Mouse (Mus musculus): ENCODE results near the gene Exog.
A peak's percentile ranks its signal among the peaks of the same experiment; 100 is the strongest.

Gene Exog

DNA sequence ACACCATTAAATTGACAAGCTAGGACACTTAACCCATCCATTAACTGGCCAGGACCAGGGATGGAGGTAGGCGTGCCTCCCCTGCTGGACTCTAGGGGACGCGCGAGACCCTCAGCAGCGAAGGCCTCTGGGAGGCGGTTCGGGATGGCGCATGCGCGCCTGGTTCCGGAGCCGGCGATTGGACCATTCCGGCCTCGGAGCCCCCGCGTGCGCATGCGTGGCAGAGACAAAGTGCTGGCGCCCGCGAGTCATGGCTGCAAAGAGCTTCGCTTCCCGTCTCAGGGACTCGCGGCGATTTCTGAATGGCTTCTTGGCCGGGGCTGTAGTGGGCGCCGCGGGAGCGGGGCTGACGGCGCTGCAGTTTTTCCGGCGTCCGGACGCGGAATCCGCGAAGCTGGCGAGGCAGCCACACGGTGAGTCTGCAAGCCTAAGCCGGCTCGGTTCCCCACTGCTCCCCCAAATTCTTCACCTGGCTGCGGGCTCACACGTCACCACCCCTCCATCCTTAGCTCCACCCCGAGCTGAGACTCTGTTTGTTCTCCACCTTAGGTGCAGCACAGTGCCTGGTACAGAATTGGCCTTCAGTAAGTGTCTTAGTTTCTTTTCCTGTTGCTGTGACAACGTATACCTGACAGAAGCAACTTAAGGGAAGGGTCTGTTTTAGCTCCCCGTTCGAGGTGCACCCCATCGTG, at the start of gene Exog:
Gene Exog, plus strand, starts transcription at position 206 of the 692 bp plus-strand sequence.
- DNase-seq, result peak; percentile 100

DNA sequence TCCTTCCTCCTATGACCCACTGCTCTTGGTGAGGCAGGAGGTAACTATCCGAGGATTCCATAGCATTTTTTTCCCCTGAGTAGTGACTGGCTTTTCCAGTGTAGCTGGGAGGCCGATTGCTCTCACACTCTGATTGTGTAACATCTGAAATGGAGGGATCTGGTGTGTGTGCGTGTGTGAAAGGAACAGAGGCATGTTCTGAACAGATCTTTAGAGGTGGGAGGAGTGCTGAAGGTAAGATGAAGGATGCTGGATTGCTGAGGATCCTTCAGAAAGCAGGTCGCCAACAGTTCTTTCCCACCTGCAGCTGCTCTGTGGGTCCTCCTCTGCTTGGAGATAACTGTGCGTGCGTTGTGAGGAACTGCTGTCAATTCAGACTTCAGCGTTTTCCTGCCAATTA, 43.4 kb upstream of the Exog start:
- DNase-seq, result no peak

DNA sequence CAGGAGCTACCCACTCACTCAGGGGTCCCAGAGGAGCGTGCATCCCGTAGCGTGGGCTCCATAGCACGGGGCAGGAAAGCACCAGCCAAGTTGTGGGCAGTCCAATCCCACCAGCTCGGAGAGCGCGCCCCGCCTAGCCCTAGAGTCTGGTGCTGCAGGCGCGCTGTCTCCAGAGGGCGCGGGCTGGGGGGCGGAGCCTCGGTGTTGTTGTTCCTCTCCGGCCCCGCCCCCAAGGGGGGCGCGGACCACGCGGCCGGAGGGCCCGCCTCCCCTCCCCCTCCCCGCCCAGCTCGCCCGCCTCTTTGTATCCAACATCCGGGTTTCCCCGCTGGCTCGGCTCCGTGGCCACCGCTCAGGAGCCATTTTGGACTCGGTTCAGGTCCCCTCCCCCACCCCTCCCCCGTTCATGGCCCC, 42.9 kb upstream of the Exog start, which contains the start of gene Acvr2b:
Gene Acvr2b, plus strand, starts transcription at position 318 of the 414 bp plus-strand sequence.
- DNase-seq, result peak; percentile 96

DNA sequence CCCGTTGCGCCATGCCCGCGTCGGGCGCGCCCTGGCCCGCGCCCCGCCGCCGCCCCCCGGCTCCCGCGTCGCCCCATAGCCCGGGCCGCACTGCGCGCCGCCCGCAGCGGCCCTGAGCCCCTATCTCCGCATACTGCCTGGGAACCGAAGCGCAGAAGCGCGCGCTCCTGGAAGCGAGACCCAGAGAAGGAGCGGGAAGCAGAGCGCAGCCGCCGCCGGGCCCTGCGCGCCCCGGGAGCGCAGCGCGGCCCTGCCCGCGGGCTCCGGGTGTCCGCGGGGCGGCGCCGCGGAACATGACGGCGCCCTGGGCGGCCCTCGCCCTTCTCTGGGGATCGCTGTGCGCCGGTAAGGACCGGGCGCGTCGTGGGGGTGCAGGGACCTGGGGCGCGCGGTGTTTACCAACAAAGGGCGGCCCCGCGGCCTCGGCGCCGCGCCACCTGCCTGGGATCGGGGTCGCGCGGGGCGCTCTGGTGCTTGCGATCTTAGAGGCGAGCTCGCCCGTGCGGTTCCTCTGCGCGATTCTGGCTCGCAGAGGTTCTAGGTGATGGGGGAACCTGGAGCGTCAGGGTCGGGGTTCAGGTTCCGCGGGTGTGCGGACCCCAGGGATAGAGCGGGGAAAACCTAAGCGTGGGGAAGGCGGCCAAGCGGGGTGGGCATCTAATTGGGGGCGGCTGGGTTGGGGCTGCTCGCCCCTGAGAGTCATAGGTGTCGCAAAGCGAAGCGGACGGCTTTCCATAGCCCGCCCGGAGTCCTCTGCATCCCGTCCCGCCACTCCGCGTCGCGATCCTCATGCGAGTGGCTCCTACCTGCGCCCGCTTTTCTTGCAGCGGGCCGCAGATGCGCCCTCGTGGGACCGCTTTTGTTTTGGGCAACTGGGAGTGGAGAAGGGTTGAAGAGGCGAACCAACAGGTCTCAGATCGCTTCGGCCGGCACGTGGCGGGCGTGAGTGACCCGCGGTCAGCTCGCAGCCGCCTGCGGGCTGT, 42.2 kb upstream of the Exog start:
- DNase-seq, result peak; percentile 69 to 71

DNA sequence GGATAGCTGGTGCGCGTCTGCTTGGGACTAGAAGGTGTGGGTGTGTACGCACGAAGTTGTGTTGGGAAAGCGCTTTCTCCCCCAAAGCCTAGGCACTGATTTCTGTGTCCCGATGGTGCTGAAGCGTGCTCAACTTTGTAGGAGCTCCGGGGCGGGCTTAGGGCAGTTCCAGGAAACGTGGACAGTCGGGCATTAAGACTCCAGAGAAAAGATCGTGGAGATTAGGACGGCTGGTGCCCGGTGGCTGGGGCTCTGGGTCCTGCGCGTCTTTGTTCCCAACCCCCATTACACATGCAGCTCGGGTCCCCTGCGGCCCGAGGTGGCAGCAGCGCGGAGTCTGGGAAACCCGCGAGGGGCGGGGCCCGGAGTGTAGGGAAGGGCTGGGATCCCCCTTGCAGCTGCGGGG, 41.5 kb upstream of the Exog start:
- DNase-seq, result peak; percentile 38 to 58

DNA sequence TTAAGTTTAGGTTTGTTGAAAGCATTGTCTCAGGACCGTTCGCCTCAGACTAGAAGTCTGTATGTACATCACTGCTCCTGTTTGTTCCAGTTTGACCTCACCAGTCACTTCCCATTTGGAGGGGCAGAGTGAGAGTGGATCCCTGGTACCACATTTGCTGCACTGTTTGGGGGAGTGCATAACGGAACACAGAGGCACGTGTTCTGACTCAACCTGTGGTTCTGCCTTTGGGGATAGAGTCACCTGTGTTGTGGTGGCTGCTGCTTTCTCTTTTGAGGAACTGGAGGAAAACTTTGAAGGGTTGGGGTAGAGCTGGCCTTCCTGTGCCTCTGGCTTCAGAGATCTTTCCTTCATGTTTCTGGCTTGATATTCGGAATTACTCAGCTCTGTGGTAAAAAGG, 40.7 kb upstream of the Exog start:
- DNase-seq, result no peak

DNA sequence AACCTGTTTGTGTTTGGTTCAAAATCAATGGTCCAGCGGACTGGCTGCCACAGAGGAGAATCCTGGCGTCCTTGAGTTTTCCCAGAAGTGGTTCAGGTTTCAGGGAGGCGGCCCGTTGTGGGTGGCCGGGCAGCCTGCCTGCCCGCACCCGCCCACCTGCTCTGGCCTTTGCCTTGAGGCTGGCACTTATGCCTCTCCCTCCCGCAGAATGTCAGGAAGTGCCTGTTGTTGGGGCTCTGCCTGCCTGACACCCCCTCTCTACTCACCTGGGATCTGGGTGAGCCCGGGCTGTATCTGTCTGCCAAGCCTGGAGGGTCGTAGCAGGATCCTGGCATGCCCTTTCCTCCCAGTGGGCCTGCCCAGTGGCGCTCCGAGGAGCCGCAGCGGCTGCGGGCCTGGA, 36.9 kb upstream of the Exog start:
- no peak for DNase-seq

DNA sequence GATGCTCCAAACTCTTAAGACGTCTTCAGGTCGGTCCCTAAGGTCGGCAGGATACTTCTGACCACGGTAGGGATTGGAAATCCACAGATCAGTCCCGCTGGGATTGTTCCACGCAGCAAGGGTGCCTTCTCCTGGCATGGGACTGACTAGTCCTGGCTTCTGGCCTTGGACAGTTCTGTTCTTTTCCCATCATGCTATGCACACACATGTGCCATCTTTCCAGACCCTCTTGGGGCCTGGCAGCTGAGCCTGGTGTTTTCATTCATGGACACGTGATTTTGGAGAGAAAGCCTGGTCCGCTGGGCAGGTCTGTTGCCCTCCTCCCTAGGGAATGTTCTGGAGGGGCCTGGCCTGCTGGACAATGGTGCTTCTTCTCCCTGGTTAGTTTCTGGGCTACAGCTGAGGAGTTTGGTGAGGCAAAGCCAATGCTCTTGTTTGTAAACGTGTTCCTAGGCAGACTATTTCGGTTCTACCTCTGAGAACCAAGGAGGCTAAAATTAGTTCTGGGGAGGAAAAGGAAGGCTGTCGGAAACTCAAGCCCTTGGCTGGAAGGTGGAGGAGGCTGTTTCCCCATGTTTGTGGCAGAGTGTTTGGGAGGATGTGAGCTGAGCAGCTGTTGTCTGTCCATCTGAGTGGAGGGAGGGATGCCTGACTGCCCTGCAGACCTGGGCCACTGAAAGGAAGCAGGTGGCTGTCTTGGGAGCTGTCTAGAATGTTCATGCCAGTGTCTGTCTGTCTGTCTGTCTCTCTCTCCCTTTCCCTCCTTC, 35.7 kb upstream of the Exog start:
- DNase-seq, result peak in 1 of 2 experiments; percentile 20

DNA sequence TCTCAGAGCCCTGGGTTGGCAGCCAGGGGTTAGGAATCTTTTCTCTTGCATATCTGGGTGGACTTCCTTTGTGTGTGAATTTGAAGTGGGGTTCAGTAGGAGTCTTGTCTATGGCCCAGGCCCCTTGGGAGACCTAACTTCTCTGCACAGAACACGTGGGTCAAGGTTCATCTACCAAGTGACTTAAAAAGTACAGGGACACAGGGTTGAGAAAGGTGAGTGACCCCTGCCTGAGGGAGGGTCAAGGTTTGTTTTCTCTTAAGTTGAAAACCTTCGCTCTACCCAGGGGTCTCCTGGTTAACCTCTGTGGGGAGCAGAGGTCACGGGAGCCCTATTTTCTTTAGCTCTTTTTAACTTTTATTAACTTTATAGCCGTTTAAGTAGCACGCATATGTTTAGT, 34.9 kb upstream of the Exog start:
- DNase-seq, result no peak

DNA sequence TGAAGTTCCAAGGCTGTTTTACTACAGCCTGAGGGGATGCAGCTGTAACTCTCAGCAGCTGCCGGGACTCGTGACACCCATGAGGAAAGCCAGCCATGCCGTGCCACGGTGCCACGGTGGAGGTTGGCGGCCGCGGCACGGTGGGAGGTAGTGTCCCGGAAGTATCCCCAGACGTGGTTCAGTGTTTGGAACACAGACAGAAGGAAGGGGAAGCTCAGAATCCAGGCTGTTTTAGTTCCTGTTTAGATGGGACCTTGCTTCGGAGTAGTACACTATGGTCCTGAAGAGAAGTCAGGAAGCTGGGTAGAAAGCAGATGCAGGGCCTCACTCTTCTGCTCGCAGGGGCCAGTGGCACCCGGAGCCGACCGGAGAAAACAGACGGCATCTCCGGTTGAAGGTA, 26.7 kb upstream of the Exog start:
- no peak for DNase-seq

DNA sequence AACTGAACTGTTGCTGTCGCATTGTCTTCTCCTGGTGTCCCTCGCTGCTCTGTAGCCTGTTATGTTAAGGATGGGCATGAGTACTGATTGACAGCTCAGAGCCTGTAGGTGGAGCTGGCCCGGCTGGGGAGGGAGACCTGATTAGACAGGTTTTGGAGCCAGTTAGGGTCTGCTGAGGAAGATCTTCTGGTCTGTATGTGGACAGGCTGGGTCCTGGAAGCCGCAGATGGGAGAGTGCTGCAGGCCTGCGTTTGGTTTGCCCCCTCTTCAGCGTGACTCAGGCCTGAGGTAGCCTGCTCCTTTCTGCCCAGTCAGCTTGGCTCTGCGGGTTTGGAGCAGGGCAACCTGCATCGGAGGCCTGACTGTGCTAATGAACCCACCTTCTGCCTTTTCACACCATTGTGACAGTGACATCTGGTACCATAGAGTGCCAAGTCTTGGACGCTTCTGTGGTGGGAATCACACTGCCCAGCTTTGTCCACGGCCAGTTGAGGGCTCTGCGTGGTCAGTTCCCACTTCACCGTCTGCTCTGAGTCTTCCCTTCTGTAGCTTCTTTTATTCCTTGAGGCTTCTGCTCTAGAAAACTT, 24.8 kb upstream of the Exog start:
- peak; percentile 80 to 82 for DNase-seq

DNA sequence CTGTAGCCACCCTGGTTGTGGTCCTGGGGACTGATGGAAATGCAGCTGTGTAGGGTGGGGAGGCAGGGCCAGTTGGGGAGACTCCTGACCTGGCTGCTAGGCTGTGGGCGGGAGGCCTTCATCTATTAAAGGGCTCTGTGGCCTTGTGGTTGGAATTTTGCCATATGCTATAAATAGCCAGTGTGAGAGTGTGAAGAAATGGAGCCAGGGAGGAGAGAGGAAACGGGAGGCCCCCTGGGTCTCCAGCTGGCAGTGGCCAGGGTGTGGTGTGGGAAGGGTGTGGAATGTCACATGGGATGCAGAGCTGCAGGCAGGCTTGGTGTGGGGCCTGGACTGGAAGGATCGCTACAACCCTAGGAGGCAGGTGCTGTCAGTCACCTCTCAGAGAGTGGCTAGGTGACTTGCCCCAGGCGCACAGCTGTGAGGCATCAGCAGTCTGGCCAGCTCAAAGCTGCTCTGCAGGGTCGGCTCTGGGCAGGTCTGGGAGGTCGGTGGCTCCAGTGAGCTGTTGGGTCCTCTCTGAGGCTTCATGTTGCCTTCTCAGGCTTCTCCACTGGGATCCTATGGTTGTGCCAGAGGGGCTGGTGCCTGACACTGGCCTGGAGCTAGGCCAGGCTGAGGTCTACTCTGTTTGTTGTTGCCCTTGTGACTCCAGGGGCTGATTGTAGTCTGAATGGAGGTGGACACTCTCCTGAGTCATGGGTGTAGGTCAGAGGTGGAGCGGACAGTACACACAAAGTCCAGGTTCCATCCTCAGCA, 19.3 kb upstream of the Exog start:
- DNase-seq, result peak; percentile 70 to 75

DNA sequence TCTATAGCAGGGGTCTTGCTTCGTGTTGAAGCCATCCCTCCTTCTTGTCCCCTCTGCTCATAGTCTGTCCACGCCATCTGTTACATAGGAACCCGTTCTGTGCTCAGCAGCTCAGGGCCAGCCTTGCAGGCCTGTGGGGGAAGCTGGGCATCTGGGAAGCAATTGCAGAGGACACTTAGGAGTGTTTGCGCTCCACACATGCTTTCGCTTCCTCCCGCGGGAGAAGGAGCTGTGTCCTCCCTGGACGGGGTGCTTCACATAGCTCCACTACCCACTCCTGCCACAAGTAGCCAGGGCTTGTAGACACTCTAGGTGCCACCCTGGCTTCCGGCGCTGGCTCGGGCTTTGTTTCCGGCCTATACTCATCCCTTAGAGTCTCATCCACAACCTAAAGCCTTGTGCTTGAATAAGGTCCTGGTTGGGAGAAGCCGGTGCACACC, 18.7 kb upstream of the Exog start:
- peak; percentile 33 to 43 for DNase-seq

DNA sequence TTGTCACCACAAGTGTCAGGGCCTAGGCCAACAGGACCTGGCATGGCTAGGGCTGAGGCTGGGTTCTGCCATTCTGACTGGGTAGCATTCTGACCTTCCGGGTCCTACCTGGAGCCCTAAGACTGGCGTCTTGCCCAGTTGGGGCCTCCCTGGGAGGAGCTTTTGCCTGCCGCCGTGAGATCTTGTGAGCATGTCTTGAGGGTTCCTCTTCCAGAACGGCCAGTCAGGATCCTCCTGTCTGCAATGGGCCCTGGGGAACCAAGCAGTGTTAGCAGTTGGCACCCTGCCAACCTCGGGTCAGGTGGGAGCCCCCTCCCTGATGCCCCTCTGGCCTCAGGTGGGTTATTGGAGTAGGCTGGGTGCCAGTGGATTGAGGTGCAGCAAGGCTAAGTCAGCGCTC, 18.3 kb upstream of the Exog start:
- peak in 1 of 2 experiments; percentile 46 for DNase-seq

DNA sequence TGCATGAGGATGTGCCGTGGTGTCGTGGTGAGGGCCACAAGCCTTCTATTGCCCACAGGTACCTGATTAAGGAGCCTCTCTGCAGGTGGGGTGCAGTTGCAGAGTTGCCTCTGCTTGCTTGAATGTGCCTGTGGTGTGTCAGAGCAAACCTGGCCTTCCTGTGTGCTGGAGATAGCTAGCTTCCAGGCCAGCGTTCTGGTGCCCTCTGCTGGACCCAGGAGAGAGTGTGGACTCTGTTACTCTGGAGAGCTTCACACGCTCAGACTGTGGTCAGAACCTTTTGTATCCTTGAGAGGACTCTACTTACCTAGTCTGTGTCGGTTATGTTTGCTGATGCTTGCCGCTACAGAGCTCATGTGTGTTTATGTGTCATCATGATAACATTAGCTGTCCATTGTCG, 14.4 kb upstream of the Exog start:
- DNase-seq, result peak; percentile 93 to 94

DNA sequence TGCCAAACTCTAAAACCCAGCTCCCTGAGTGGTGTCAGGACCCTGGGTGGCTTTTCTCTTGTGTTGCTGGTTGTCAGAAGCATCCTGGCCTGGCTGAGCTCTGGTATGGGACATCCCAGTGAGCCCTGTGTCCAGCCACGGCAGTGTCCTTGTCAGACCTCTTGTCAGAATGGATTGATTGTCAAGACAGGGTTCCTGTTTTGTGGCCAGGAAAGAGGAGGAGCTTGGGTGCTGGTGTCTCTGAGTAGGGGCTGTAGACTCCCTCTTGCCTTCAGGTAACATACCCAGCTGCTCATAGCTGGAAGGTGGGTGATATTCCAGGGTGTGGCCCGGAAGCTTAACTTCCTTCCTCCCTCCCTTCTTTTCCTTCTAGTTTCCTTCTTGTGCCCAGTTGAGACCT, 8.9 kb upstream of the Exog start:
- DNase-seq, result no peak

DNA sequence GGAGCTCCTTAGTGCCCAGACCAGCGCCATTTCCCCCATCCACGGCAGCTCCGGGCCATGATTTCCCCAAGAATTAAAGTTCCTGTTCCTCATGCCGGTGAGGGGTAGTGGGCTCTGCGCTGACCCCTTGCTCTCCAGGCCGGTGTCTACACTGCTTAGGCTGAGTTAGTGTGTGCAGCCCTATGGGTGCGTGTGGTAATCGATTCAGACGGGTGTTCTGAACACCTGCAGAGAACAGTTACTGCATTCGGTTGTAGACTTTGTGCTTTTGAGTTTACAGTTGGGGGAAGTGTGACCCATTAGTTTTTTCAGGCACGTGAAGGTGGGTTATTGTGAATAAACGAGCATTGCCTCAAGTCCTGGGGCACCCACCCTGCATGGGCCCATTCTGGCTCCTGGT, 6.7 kb upstream of the Exog start:
- no peak for DNase-seq

DNA sequence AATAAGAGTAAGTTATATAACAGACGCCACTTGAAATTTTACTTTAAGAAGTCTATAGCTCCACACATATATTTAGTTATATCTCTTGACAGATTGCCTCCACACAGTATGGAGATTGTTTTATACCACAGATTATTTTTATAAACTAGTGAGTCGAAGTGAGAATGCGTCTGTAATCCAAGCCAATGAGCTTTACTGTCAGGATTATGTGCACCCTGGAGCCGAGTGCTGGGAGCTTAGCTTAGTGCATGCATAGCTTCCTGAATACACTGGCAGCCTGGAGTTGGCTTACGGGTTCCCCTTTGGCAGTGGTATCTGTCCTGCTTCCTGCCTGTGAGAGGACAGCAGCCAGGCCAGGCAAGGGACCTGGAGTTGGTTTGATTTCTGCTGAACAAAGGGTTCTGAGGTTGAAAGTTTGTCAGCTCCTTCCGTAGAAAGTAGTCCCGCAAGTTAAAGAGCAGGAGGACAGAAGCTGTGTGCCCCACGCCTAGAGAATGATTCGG, 6.2 kb upstream of the Exog start:
- DNase-seq, result no peak

DNA sequence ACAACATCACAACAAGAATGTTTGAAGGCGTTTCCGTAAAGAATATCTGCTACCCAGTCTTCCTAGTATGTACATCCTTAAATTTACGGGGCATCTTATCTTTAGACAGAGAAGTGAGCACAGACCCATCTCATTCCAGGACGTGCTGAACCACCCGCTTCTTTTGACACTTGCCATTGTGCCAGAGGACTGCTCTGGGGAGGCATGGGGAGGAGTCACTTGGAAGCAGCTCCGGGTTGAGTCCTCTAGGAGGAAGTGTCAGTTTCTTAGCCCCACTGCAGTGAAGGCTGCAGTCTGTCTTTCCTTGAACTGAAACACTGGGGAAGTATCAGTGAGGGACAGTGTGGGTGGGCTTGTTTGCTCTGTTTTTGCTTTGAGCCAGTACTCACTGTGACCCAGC, 994 bp downstream of the Exog start:
- DNase-seq, result no peak

DNA sequence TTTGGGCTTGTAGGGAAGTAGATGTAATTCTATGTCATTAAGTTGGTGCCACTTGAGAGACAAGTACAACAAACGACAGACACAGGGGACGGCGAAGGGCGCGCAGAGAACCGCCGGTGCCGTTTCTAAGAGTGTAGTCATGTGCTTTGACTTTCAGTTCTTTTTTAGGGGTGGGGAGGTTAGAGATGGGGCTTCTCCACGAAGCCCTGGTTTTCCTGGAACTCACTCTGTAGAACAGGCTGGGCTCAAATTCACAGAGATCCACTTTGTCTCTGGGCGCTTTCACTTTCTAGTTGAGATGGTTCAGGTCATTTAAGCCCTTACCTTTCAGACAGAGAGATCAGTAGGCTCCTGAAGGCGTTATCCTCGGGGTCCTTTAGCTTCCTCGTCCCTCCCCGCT, 11.2 kb downstream of the Exog start:
- no peak for DNase-seq

DNA sequence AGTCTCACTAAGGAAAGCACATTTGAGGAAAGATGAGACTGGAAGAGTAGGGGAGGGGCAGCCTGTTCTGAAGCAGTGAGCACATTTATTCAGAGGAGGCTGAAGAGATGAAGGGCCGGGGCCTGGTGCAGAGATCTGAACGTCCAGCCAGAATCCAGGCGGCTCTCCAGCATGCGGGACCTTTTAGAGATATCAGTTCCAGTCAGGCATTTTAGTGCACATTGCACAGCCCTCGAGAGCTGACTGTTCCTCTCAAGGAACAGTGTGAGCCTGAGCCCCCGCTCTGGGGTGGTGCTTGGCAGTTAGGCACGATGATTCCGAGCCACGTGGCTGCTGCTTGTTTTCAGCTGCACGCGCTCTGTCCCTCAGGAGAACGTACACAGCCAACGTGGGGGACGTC, 12.4 kb downstream of the Exog start:
- DNase-seq, result no peak

DNA sequence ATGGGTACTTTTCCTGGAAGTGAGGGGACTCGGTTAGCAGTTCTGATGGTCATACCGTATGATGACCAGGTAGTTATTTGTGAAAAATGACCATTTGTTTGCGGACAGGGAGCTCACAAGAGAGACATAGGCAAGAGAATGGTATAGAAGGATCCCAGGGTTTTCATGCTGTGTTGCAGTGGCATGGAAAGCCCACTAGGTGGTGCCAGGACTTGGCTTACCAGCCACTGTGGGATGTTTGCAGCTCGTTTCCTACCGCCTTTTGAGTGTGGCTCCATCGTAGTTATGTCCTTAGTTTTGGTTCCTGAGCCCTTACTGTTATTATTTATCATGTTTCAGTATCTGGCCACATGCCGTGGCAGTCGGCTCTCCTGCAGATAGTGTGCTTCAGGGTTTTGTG, 15.7 kb downstream of the Exog start:
- DNase-seq, result peak; percentile 81 to 84

Measured in cerebellum, postnatal 14 days (tissue).